Mouse (Mus musculus): ENCODE data around the gene Tlr7.

Gene Tlr7

DNA sequence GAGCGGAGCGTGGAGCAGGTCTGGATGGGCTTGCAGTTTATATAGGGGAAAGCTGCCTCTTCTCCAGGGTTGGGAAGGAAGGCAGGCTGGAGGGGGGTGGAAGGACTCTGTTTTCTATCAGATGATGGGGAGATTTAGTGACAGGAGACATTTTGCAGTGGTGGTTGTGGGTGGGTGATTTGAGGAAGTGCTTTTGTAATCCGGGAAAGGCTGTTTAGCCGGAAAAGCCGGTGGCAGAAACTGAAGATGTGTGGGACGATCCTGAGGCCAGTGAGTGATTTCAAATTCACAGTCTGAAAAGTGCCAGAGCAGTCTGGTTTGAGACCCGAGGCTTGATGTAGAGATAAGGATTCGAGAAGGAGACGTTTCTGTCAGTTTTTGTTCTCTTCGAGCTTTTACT, 53.8 kb downstream of the Tlr7 start:
- DNase-seq, result no peak

DNA sequence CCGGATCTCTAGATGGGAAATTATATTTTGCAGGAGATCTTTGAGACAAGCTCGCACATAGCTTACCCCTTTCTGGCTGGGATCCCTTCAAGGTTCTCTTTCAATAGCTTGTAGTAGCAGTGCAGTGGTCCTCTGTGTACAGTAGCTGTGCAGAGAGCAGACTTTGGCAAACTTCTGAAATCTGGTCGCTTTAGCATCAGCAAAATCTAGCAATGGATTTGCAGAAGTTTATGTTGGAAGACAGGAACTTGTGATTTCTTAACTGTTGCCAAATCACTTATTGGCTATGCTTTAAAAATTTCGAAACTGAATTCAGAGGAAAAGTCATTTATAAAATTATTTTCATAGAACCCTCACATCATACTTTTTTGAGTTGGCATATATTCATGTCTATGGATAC, 66.3 kb downstream of the Tlr7 start, which contains the start of gene Tlr8:
TSS of gene Tlr8 (minus strand) at position 244 of the 400 bp plus-strand sequence.
- no peak for DNase-seq

DNA sequence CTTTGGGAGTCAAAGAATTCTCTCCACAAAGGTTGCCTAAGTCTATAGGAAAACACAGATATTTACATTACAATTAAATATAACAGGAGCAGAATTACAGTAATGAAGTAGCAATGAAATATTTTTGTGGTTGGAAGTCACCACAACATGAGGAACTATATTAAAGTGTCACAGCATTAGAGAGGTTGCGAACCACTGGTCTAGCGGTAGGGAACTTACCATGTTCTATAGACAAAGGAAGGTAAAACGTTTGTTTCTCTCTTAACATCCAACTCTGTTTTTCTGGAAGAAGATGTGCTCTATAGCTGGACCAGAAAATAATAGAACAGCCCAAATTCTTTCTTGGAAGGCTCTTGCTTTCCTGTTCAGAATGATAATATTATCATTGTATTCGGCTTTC, 66.8 kb downstream of the Tlr7 start:
- DNase-seq, result no peak
